In genomic region chr5:150246737-150247136, GRCm38 (mm10) we compare ENCODE assay signal across 11 mouse cellular contexts.
DNase-seq lines count a peak whose midpoint lies in the region; TF ChIP-seq lines count a peak whose summit lies in the region.
"Had no signal": no experiment of that assay in that cellular context is flagged by ENCODE, and none has a peak within 500 bp of the region (broad histone marks: within the 10 kb centered on the region; RNA-seq: fewer than 3 reads in every experiment).

No protein-coding gene starts in this region.

- TF ChIP-seq CTCF in kidney, adult 2 months (conservative IDR thresholded peaks at IDR 0.05; ENCODE audit: insufficient read depth, insufficient read length, low read depth, low read length): peak; percentile 43
- TF ChIP-seq CTCF in bone marrow, adult 2 months (IDR thresholded peaks at IDR 0.05; ENCODE audit: control insufficient read depth, insufficient read depth, low read length): peak; percentile 36; the same call in 1 of the 2 replicates

- H3K27ac ChIP-seq in kidney, adult 2 months (ENCODE audit: insufficient read depth, low read depth, low read length): no peak overlapping the region
- no peak overlapping the region for H3K27ac ChIP-seq in bone marrow, adult 2 months (ENCODE audit: control insufficient read depth, insufficient read depth, low read depth, low read length, poor library complexity)
- H3K27ac ChIP-seq: embryonic facial prominence, embryonic 13.5 days; hindbrain, embryonic 13.5 days had no signal

- TF ChIP-seq POLR2A in kidney, adult 2 months (IDR thresholded peaks at IDR 0.05; ENCODE audit: low read depth, low read length): no peak
- TF ChIP-seq POLR2A in bone marrow, adult 2 months (IDR thresholded peaks at IDR 0.05; ENCODE audit: borderline replicate concordance, control insufficient read depth, low read depth, low read length): no peak

- 84% methylated on average over 3 of the region's 3 CpGs for WGBS in kidney, adult 2 months
- 79% methylated on average over 3 of the region's 3 CpGs for WGBS in bone marrow, adult 2 months

- no peak for DNase-seq in kidney, adult 2 months
- no peak for DNase-seq in kidney, postnatal 25 days
- peak; percentile 53 for DNase-seq in right cerebral cortex, postnatal 4 days
- DNase-seq in right cerebral cortex, postnatal 10 days (ENCODE audit: low spot score in 2 of 2): no peak
- DNase-seq in retina, embryonic 14.5 days (ENCODE audit: low spot score): peak; percentile 46
- no peak for DNase-seq in frontal cortex, postnatal 36 days (ENCODE audit: low spot score in 2 of 2)
- no peak for DNase-seq in gastrocnemius, postnatal 14 days
- DNase-seq: layer of hippocampus, adult 9-11 months had no signal

- no peaks in the 10 kb centered on the region for H3K4me1 ChIP-seq in kidney, adult 2 months (ENCODE audit: control insufficient read depth, insufficient read depth, low read length)
- H3K4me1 ChIP-seq in bone marrow, adult 2 months (ENCODE audit: control insufficient read depth, insufficient read depth, low read length): peaks cover 1% of the 10 kb centered on the region; the same call in 1 of the 2 replicates
- H3K4me1 ChIP-seq: embryonic facial prominence, embryonic 13.5 days; hindbrain, embryonic 13.5 days had no signal

- intact Hi-C loops in gastrocnemius, postnatal 14 days (cut with DNase I; ENCODE audit: low total_unique reads): no loop called here

- no peak overlapping the region for H3K4me3 ChIP-seq in kidney, adult 2 months (ENCODE audit: insufficient read depth, low read depth, low read length)
- no peak overlapping the region for H3K4me3 ChIP-seq in bone marrow, adult 2 months (replicated peaks; ENCODE audit: control insufficient read depth, low read depth, low read length)
- H3K4me3 ChIP-seq: embryonic facial prominence, embryonic 13.5 days; hindbrain, embryonic 13.5 days had no signal

- H3K36me3 ChIP-seq in kidney, adult 2 months (ENCODE audit: control insufficient read depth, insufficient read depth, low read length): no peaks in the 10 kb centered on the region
- H3K36me3 ChIP-seq: embryonic facial prominence, embryonic 13.5 days; hindbrain, embryonic 13.5 days had no signal

- no peaks in the 10 kb centered on the region for H3K27me3 ChIP-seq in kidney, adult 2 months (replicated peaks; ENCODE audit: control insufficient read depth, insufficient read depth, low read length)
- H3K27me3 ChIP-seq: embryonic facial prominence, embryonic 13.5 days; hindbrain, embryonic 13.5 days had no signal

Comparison
In these comparisons a context has a peak if more than half of its experiments do, and no peak if none do; other contexts are left out.
1. DNase-seq: peak in right cerebral cortex, postnatal 4 days (single experiment) and retina, embryonic 14.5 days (single experiment); none in kidney, adult 2 months (single experiment), kidney, postnatal 25 days (0 of 2), right cerebral cortex, postnatal 10 days (0 of 2), frontal cortex, postnatal 36 days (0 of 2) and gastrocnemius, postnatal 14 days (single experiment).